Mouse (Mus musculus): ENCODE measurements around the gene Zfp605. TPM values are rescaled to one million over a fixed set of nuclear protein-coding genes. Genes with fewer than 3 reads are reported as not detected.

Gene Zfp605
- polyA plus RNA-seq, 1 experiment from 2014 or later = 3.0 TPM

GRCm38 (mm10) chr5:110137816-110138215, 27.9 kb downstream of the Zfp605 start:
- H3K9ac ChIP-seq (replicated peaks; ENCODE audit: low read depth) = no peak overlapping the region
- no peak overlapping the region for H3K4me3 ChIP-seq (ENCODE audit: low read depth, low read length)
- 100% methylated on average over 3 of the region's 3 CpGs for WGBS
- H3K4me1 ChIP-seq (ENCODE audit: insufficient read depth, low read depth, low read length) = peaks cover 9% of the 10 kb centered on the region
- H3K36me3 ChIP-seq (ENCODE audit: insufficient read depth, low read length) = 0 out of 2 replicates have a peak, but pooled peaks cover 7% of the 10 kb centered on the region
- DNase-seq (ENCODE audit: low spot score) (no peak), ATAC-seq (no peak)
- H3K27me3 ChIP-seq (replicated peaks; ENCODE audit: insufficient read depth, low read length) = no peaks in the 10 kb centered on the region
- H3K27ac ChIP-seq (ENCODE audit: low read length) = no peak overlapping the region
- TF ChIP-seq CTCF (IDR thresholded peaks at IDR 0.05) = no peak
- TF ChIP-seq EP300 (IDR thresholded peaks at IDR 0.05) = no peak
- H3K9me3 ChIP-seq (ENCODE audit: low read length) = no peaks in the 10 kb centered on the region
- no peak overlapping the region for H3K4me2 ChIP-seq (replicated peaks; ENCODE audit: low read depth, low read length)

- H3K9ac ChIP-seq (replicated peaks; ENCODE audit: low read depth) = no peak overlapping the region
Measured at GRCm38 (mm10) chr5:110139325-110139724, 29.4 kb downstream of the Zfp605 start.

GRCm38 (mm10) chr5:110140424-110140823, 30.5 kb downstream of the Zfp605 start:
- no peaks in the 10 kb centered on the region for H3K9me3 ChIP-seq (ENCODE audit: low read length)
- DNase-seq (ENCODE audit: low spot score) (no peak), ATAC-seq (no peak)
- peaks cover 9% of the 10 kb centered on the region for H3K4me1 ChIP-seq (ENCODE audit: insufficient read depth, low read depth, low read length)
- peaks cover 22% of the 10 kb centered on the region; the same call in 1 of the 2 replicates for H3K36me3 ChIP-seq (ENCODE audit: insufficient read depth, low read length)
- no peak overlapping the region for H3K27ac ChIP-seq (ENCODE audit: low read length)
- TF ChIP-seq EP300 (IDR thresholded peaks at IDR 0.05) (no peak), CTCF (IDR thresholded peaks at IDR 0.05) (no peak)
- H3K9ac ChIP-seq (replicated peaks; ENCODE audit: low read depth) = no peak overlapping the region
- no peaks in the 10 kb centered on the region for H3K27me3 ChIP-seq (replicated peaks; ENCODE audit: insufficient read depth, low read length)
- H3K4me2 ChIP-seq (replicated peaks; ENCODE audit: low read depth, low read length) = no peak overlapping the region
- WGBS = 82% methylated on average over 7 of the region's 7 CpGs
- no peak overlapping the region for H3K4me3 ChIP-seq (ENCODE audit: low read depth, low read length)

More at GRCm38 (mm10) chr5:110139325-110139724, 29.4 kb downstream of the Zfp605 start:
- Histone ChIP-seq H3K4me1 (ENCODE audit: insufficient read depth, low read depth, low read length) (peaks cover 9% of the 10 kb centered on the region), H3K4me3 (ENCODE audit: low read depth, low read length) (no peak overlapping the region), H3K4me2 (replicated peaks; ENCODE audit: low read depth, low read length) (no peak overlapping the region), H3K27ac (ENCODE audit: low read length) (no peak overlapping the region), H3K36me3 (ENCODE audit: insufficient read depth, low read length) (peaks cover 13% of the 10 kb centered on the region; the same call in 1 of the 2 replicates), H3K9me3 (ENCODE audit: low read length) (no peaks in the 10 kb centered on the region), H3K27me3 (replicated peaks; ENCODE audit: insufficient read depth, low read length) (no peaks in the 10 kb centered on the region)
- ATAC-seq (no peak), DNase-seq (ENCODE audit: low spot score) (no peak)
- 93% methylated on average over 3 of the region's 3 CpGs for WGBS
- TF ChIP-seq EP300 (IDR thresholded peaks at IDR 0.05) (no peak), CTCF (IDR thresholded peaks at IDR 0.05) (no peak)

GRCm38 (mm10) chr5:110142309-110142708, 32.4 kb downstream of the Zfp605 start:
- peak; percentile 72 for ATAC-seq
- H3K27ac ChIP-seq (ENCODE audit: low read length) = no peak overlapping the region
- H3K9ac ChIP-seq (replicated peaks; ENCODE audit: low read depth) = no peak overlapping the region
- H3K9me3 ChIP-seq (ENCODE audit: low read length) = no peaks in the 10 kb centered on the region
- WGBS = 55% methylated on average over 2 of the region's 2 CpGs
- no peaks in the 10 kb centered on the region for H3K27me3 ChIP-seq (replicated peaks; ENCODE audit: insufficient read depth, low read length)
- peaks cover 34% of the 10 kb centered on the region; the same call in 1 of the 2 replicates for H3K36me3 ChIP-seq (ENCODE audit: insufficient read depth, low read length)
- no peak for TF ChIP-seq EP300 (IDR thresholded peaks at IDR 0.05)
- peak; percentile 12; the same call in 1 of the 2 replicates for TF ChIP-seq CTCF (IDR thresholded peaks at IDR 0.05)
- peak; percentile 67 for DNase-seq (ENCODE audit: low spot score)
- H3K4me3 ChIP-seq (ENCODE audit: low read depth, low read length) = no peak overlapping the region
- no peak overlapping the region for H3K4me2 ChIP-seq (replicated peaks; ENCODE audit: low read depth, low read length)
- H3K4me1 ChIP-seq (ENCODE audit: insufficient read depth, low read depth, low read length) = peaks cover under 1% of the 10 kb centered on the region; the same call in 1 of the 2 replicates

GRCm38 (mm10) chr5:110143007-110143406, 33.1 kb downstream of the Zfp605 start:
- 87% methylated on average over 5 of the region's 5 CpGs for WGBS

GRCm38 (mm10) chr5:110169374-110169773, 59.5 kb downstream of the Zfp605 start:
- DNase-seq (ENCODE audit: low spot score) = no peak
- WGBS = 99% methylated on average over 4 of the region's 4 CpGs
- TF ChIP-seq CTCF (IDR thresholded peaks at IDR 0.05) (no peak), EP300 (IDR thresholded peaks at IDR 0.05) (no peak)
- Histone ChIP-seq H3K27me3 (replicated peaks; ENCODE audit: insufficient read depth, low read length) (no peaks in the 10 kb centered on the region), H3K9ac (replicated peaks; ENCODE audit: low read depth) (no peak overlapping the region), H3K4me2 (replicated peaks; ENCODE audit: low read depth, low read length) (no peak overlapping the region), H3K4me3 (ENCODE audit: low read depth, low read length) (no peak overlapping the region), H3K4me1 (ENCODE audit: insufficient read depth, low read depth, low read length) (no peaks in the 10 kb centered on the region), H3K9me3 (ENCODE audit: low read length) (no peaks in the 10 kb centered on the region), H3K36me3 (ENCODE audit: insufficient read depth, low read length) (peaks cover 44% of the 10 kb centered on the region), H3K27ac (ENCODE audit: low read length) (no peak overlapping the region)
- no peak for ATAC-seq

More at GRCm38 (mm10) chr5:110143007-110143406, 33.1 kb downstream of the Zfp605 start:
- no peak overlapping the region for H3K4me3 ChIP-seq (ENCODE audit: low read depth, low read length)
- H3K27ac ChIP-seq (ENCODE audit: low read length) = no peak overlapping the region
- ATAC-seq (no peak), DNase-seq (ENCODE audit: low spot score) (peak; percentile 30)
- no peaks in the 10 kb centered on the region for H3K9me3 ChIP-seq (ENCODE audit: low read length)
- H3K27me3 ChIP-seq (replicated peaks; ENCODE audit: insufficient read depth, low read length) = no peaks in the 10 kb centered on the region
- H3K4me1 ChIP-seq (ENCODE audit: insufficient read depth, low read depth, low read length) = no peaks in the 10 kb centered on the region
- no peak overlapping the region for H3K9ac ChIP-seq (replicated peaks; ENCODE audit: low read depth)
- H3K4me2 ChIP-seq (replicated peaks; ENCODE audit: low read depth, low read length) = no peak overlapping the region
- TF ChIP-seq EP300 (IDR thresholded peaks at IDR 0.05) (no peak), CTCF (IDR thresholded peaks at IDR 0.05) (peak; percentile 64)
- peaks cover 34% of the 10 kb centered on the region; the same call in 1 of the 2 replicates for H3K36me3 ChIP-seq (ENCODE audit: insufficient read depth, low read length)

Data from lung, postnatal 0 days (tissue).